Mouse (Mus musculus): ENCODE results near the gene Adgrv1. TPM values are rescaled to one million over a fixed set of nuclear protein-coding genes. Genes with fewer than 3 reads are reported as not detected.

The Adgrv1 gene
- polyA plus RNA-seq, 1 experiment from 2014 or later, result 4.3 TPM

GRCm38 (mm10) chr13:81328181-81328580 lies 304.8 kb downstream of the Adgrv1 start:
- Histone ChIP-seq H3K4me2 (replicated peaks; ENCODE audit: low read depth, low read length) (no peak overlapping the region), H3K4me3 (ENCODE audit: low read length) (no peak overlapping the region), H3K27me3 (ENCODE audit: insufficient read depth, low read length) (no peaks in the 10 kb centered on the region), H3K27ac (ENCODE audit: low read length) (no peak overlapping the region), H3K4me1 (ENCODE audit: insufficient read depth, low read length) (0 out of 2 replicates have a peak, but pooled peaks cover 8% of the 10 kb centered on the region), H3K9me3 (ENCODE audit: low read length) (no peaks in the 10 kb centered on the region), H3K36me3 (ENCODE audit: insufficient read depth, low read length) (no peaks in the 10 kb centered on the region), H3K9ac (replicated peaks; ENCODE audit: low read length) (no peak overlapping the region)
- ATAC-seq (ENCODE audit: low FRiP score, low TSS enrichment), result no peak
- 91% methylated on average over 1 of the region's 1 CpGs for WGBS

GRCm38 (mm10) chr13:81325606-81326215 lies 307.2 kb downstream of the Adgrv1 start:
- Histone ChIP-seq H3K4me1 (ENCODE audit: insufficient read depth, low read length) (no peaks in the 10 kb centered on the region), H3K4me2 (replicated peaks; ENCODE audit: low read depth, low read length) (no peak overlapping the region), H3K4me3 (ENCODE audit: low read length) (no peak overlapping the region), H3K27me3 (ENCODE audit: insufficient read depth, low read length) (no peaks in the 10 kb centered on the region), H3K36me3 (ENCODE audit: insufficient read depth, low read length) (no peaks in the 10 kb centered on the region), H3K9me3 (ENCODE audit: low read length) (no peaks in the 10 kb centered on the region), H3K27ac (ENCODE audit: low read length) (no peak overlapping the region), H3K9ac (replicated peaks; ENCODE audit: low read length) (no peak overlapping the region)
- 74% methylated on average over 2 of the region's 2 CpGs for WGBS
- ATAC-seq (ENCODE audit: low FRiP score, low TSS enrichment), result 0 out of 2 replicates have a peak, but pooled peaks have one; percentile 65

- no peak overlapping the region for H3K9ac ChIP-seq (replicated peaks; ENCODE audit: low read length)
- no peak overlapping the region for H3K4me3 ChIP-seq (ENCODE audit: low read length)
- no peaks in the 10 kb centered on the region for H3K9me3 ChIP-seq (ENCODE audit: low read length)
- 80% methylated on average over 3 of the region's 3 CpGs for WGBS
- H3K27me3 ChIP-seq (ENCODE audit: insufficient read depth, low read length), result no peaks in the 10 kb centered on the region
- no peak overlapping the region for H3K27ac ChIP-seq (ENCODE audit: low read length)
- H3K36me3 ChIP-seq (ENCODE audit: insufficient read depth, low read length), result no peaks in the 10 kb centered on the region
- no peak for ATAC-seq (ENCODE audit: low FRiP score, low TSS enrichment)
- no peaks in the 10 kb centered on the region for H3K4me1 ChIP-seq (ENCODE audit: insufficient read depth, low read length)
- H3K4me2 ChIP-seq (replicated peaks; ENCODE audit: low read depth, low read length), result no peak overlapping the region
Observed at GRCm38 (mm10) chr13:81323546-81324316, 309.2 kb downstream of the Adgrv1 start.

- no peak for ATAC-seq (ENCODE audit: low FRiP score, low TSS enrichment)
- Histone ChIP-seq H3K9ac (replicated peaks; ENCODE audit: low read length) (no peak overlapping the region), H3K4me1 (ENCODE audit: insufficient read depth, low read length) (peaks cover 6% of the 10 kb centered on the region), H3K4me3 (ENCODE audit: low read length) (no peak overlapping the region), H3K36me3 (ENCODE audit: insufficient read depth, low read length) (no peaks in the 10 kb centered on the region), H3K4me2 (replicated peaks; ENCODE audit: low read depth, low read length) (no peak overlapping the region), H3K27ac (ENCODE audit: low read length) (no peak overlapping the region), H3K9me3 (ENCODE audit: low read length) (no peaks in the 10 kb centered on the region), H3K27me3 (ENCODE audit: insufficient read depth, low read length) (no peaks in the 10 kb centered on the region)
- 83% methylated on average over 4 of the region's 4 CpGs for WGBS
Observed at GRCm38 (mm10) chr13:81316581-81316980, 316.4 kb downstream of the Adgrv1 start.

DNA sequence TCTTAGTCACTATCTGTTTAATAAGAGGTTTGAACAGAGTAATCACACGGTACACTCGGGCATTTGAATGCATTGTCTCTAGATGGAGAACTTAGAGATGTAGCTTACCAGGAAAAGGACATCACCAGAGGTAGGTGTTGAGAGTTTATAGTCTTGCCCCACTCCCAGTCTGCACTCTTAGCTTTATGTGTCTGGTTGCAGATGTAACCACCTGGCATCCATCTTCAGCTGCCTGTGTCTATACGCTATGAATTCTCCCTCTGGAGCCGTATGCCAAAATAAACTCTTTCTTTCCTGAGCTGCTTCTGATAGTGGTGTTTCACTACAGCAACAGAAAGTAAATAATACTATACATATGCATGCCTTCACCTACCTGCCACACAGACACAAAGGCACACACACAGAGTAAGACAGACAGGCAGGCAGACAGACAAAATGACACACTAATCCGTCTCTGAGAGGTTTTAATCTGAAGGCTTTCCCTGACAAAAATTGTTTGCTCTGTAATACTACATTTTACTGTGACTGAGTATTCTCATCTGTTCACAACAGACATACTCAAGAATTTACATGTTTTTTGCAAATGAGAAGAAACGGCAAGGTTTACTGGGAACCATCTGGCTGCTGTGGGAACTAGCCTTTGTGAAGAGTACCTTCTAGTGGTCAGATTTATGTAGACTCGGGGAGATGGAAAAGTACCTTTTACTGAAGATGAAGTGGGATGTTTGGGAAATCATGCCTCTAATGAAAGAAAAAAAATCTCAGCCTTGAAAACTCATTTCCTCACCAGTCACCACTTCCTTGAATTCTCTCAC lies 318.4 kb downstream of the Adgrv1 start:
- 50% methylated on average over 7 of the region's 7 CpGs for WGBS
- H3K27ac ChIP-seq (ENCODE audit: low read length), result peak overlapping the region; percentile 47

GRCm38 (mm10) chr13:81312148-81312547 lies 320.8 kb downstream of the Adgrv1 start:
- no peaks in the 10 kb centered on the region for H3K36me3 ChIP-seq (ENCODE audit: insufficient read depth, low read length)
- no peak for ATAC-seq (ENCODE audit: low FRiP score, low TSS enrichment)
- 65% methylated on average over 5 of the region's 5 CpGs for WGBS
- no peaks in the 10 kb centered on the region for H3K27me3 ChIP-seq (ENCODE audit: insufficient read depth, low read length)
- H3K4me1 ChIP-seq (ENCODE audit: insufficient read depth, low read length), result peaks cover 6% of the 10 kb centered on the region
- no peak overlapping the region for H3K4me3 ChIP-seq (ENCODE audit: low read length)
- no peak overlapping the region for H3K4me2 ChIP-seq (replicated peaks; ENCODE audit: low read depth, low read length)
- no peak overlapping the region for H3K27ac ChIP-seq (ENCODE audit: low read length)
- no peaks in the 10 kb centered on the region for H3K9me3 ChIP-seq (ENCODE audit: low read length)
- H3K9ac ChIP-seq (replicated peaks; ENCODE audit: low read length), result no peak overlapping the region

More for the DNA sequence above, 318.4 kb downstream of the Adgrv1 start:
- Histone ChIP-seq H3K36me3 (ENCODE audit: insufficient read depth, low read length) (no peaks in the 10 kb centered on the region), H3K4me2 (replicated peaks; ENCODE audit: low read depth, low read length) (no peak overlapping the region), H3K9ac (replicated peaks; ENCODE audit: low read length) (no peak overlapping the region), H3K4me3 (ENCODE audit: low read length) (no peak overlapping the region), H3K4me1 (ENCODE audit: insufficient read depth, low read length) (peaks cover 6% of the 10 kb centered on the region), H3K27me3 (ENCODE audit: insufficient read depth, low read length) (no peaks in the 10 kb centered on the region), H3K9me3 (ENCODE audit: low read length) (no peaks in the 10 kb centered on the region)
- ATAC-seq (ENCODE audit: low FRiP score, low TSS enrichment), result peak; percentile 78; the same call in 1 of the 2 replicates

- no peak overlapping the region for H3K9ac ChIP-seq (replicated peaks; ENCODE audit: low read length)
- no peaks in the 10 kb centered on the region for H3K36me3 ChIP-seq (ENCODE audit: insufficient read depth, low read length)
- no peak for ATAC-seq (ENCODE audit: low FRiP score, low TSS enrichment)
- H3K27ac ChIP-seq (ENCODE audit: low read length), result no peak overlapping the region
- no peak overlapping the region for H3K4me2 ChIP-seq (replicated peaks; ENCODE audit: low read depth, low read length)
- H3K9me3 ChIP-seq (ENCODE audit: low read length), result no peaks in the 10 kb centered on the region
- no peak overlapping the region for H3K4me3 ChIP-seq (ENCODE audit: low read length)
- 14% methylated on average over 1 of the region's 1 CpGs for WGBS
- no peaks in the 10 kb centered on the region for H3K4me1 ChIP-seq (ENCODE audit: insufficient read depth, low read length)
- no peaks in the 10 kb centered on the region for H3K27me3 ChIP-seq (ENCODE audit: insufficient read depth, low read length)
Observed at GRCm38 (mm10) chr13:81300851-81301250, 332.1 kb downstream of the Adgrv1 start.

GRCm38 (mm10) chr13:81294106-81294505 lies 338.8 kb downstream of the Adgrv1 start:
- WGBS, result 53% methylated on average over 1 of the region's 1 CpGs
- H3K4me3 ChIP-seq (ENCODE audit: low read length), result no peak overlapping the region
- no peaks in the 10 kb centered on the region for H3K9me3 ChIP-seq (ENCODE audit: low read length)
- H3K27me3 ChIP-seq (ENCODE audit: insufficient read depth, low read length), result no peaks in the 10 kb centered on the region
- H3K36me3 ChIP-seq (ENCODE audit: insufficient read depth, low read length), result no peaks in the 10 kb centered on the region
- H3K9ac ChIP-seq (replicated peaks; ENCODE audit: low read length), result no peak overlapping the region
- ATAC-seq (ENCODE audit: low FRiP score, low TSS enrichment), result no peak
- H3K4me1 ChIP-seq (ENCODE audit: insufficient read depth, low read length), result no peaks in the 10 kb centered on the region
- no peak overlapping the region for H3K4me2 ChIP-seq (replicated peaks; ENCODE audit: low read depth, low read length)
- H3K27ac ChIP-seq (ENCODE audit: low read length), result no peak overlapping the region

DNA sequence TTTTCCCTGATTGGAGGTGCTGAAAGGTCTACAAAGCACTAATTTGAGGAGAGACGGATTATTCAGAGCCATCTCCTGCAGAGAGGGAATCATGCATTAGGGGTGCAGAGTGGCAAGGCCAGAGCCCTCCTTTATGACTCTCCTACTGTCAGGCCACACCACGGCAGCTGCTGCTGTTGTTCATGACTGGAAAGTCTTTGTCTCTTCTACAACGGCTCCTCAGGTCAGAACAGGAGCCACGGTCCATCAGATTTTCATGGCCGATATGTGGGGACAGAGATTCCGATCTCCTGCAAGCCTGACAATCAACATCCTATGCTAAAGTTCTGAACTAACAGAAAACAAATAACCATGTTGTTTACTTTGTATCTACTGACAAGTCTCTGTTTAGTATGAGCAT lies 350.8 kb downstream of the Adgrv1 start:
- ATAC-seq (ENCODE audit: low FRiP score, low TSS enrichment), result no peak
- H3K4me2 ChIP-seq (replicated peaks; ENCODE audit: low read depth, low read length), result no peak overlapping the region
- no peak overlapping the region for H3K9ac ChIP-seq (replicated peaks; ENCODE audit: low read length)
- no peak overlapping the region for H3K4me3 ChIP-seq (ENCODE audit: low read length)
- H3K27ac ChIP-seq (ENCODE audit: low read length), result no peak overlapping the region
- WGBS, result 65% methylated on average over 6 of the region's 6 CpGs
- no peaks in the 10 kb centered on the region for H3K9me3 ChIP-seq (ENCODE audit: low read length)
- H3K4me1 ChIP-seq (ENCODE audit: insufficient read depth, low read length), result no peaks in the 10 kb centered on the region
- H3K36me3 ChIP-seq (ENCODE audit: insufficient read depth, low read length), result no peaks in the 10 kb centered on the region
- H3K27me3 ChIP-seq (ENCODE audit: insufficient read depth, low read length), result no peaks in the 10 kb centered on the region

Measured in kidney, embryonic 16.5 days (tissue).